Mouse (Mus musculus) liver, embryonic 12.5 days (tissue): Measurements from ENCODE around the gene Mpp6. TPM values are rescaled to one million over a fixed set of nuclear protein-coding genes. Genes with fewer than 3 reads are reported as not detected.

ENCODE experiments used
- ATAC-seq: fragments of 200-750 bp; cut with Nextera tagmentation; 2 replicates; pipeline ENCODE4 v1.8.0; 2017; ENCODE audit warnings: moderate number of reproducible peaks, mild to moderate bottlenecking, moderate library complexity
- H3K27ac ChIP-seq: fragments of 300-500 bp; sonication (generic); 2 replicates; pipeline ENCODE4 v1.5.1; 2016; ENCODE audit warnings: mild to moderate bottlenecking
- H3K27me3 ChIP-seq: fragments of 300-500 bp; sonication (generic); replicated peaks from 2 replicates; pipeline ENCODE4 v1.6.1; 2016; ENCODE audit warnings: mild to moderate bottlenecking, moderate library complexity
- H3K36me3 ChIP-seq: fragments of 300-500 bp; sonication (generic); 2 replicates; pipeline ENCODE4 v1.6.1; 2016; ENCODE audit warnings: mild to moderate bottlenecking, moderate library complexity
- H3K4me1 ChIP-seq: fragments of 300-500 bp; sonication (generic); 2 replicates; pipeline ENCODE4 v1.6.1; 2016
- H3K4me2 ChIP-seq: fragments of 300-500 bp; sonication (generic); 2 replicates; pipeline ENCODE4 v1.6.1; 2016; ENCODE audit warnings: mild to moderate bottlenecking, moderate library complexity
- H3K4me3 ChIP-seq: fragments of 300-500 bp; sonication (generic); 2 replicates; pipeline ENCODE4 v1.5.1; 2016; ENCODE audit warnings: mild to moderate bottlenecking, moderate library complexity
- H3K9ac ChIP-seq: fragments of 300-500 bp; sonication (generic); 2 replicates; pipeline ENCODE4 v1.6.1; 2016; ENCODE audit warnings: mild to moderate bottlenecking, moderate library complexity
- H3K9me3 ChIP-seq: fragments of 300-500 bp; sonication (generic); replicated peaks from 2 replicates; pipeline ENCODE4 v1.6.1; 2016; ENCODE audit warnings: mild to moderate bottlenecking, moderate library complexity
- WGBS: fragments of 180-500 bp; shearing (Covaris S2); methylation state at CpG from one replicate; pipeline ENCODE4 v1.1.7; 2016; ENCODE audit not compliant: insufficient replicate concordance; 5-methylcytosine and 5-hydroxymethylcytosine counted together
- polyA plus RNA-seq: library from polyadenylated mRNA; unstranded; fragments of >200 nt; fragmentation: Nextera tagmentation; extraction: Ambion mirVana; gene quantifications from 2 replicates; pipeline ENCODE4 v1.2.1, GENCODE M21; 2016

Gene Mpp6
- polyA plus RNA-seq, 1 experiment from 2014 or later, result 53.0 TPM

DNA sequence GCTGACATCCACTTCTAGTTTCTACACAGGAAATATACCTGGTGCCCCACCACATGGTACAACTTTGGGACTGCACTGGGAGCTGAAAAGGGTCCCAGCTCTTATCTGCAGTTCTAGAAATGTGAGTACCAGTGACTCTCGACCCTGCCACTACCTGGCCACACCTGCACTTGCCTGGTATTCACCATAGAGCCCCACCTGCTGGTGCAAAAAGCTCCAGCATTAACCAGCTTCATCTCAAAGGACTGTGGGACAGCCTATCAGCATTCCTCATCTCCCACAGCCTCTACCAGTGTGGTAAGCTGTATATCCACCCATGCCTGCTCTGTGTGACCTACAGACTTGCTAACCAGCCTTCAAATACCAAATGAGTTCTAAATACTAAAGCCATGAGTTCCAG, 122.9 kb downstream of the Mpp6 start:
- Histone ChIP-seq H3K27me3 (no peaks in the 10 kb centered on the region), H3K36me3 (no peaks in the 10 kb centered on the region), H3K4me1 (peaks cover 3% of the 10 kb centered on the region; the same call in 1 of the 2 replicates), H3K4me2 (no peak overlapping the region), H3K27ac (no peak overlapping the region), H3K9me3 (no peaks in the 10 kb centered on the region), H3K9ac (no peak overlapping the region), H3K4me3 (no peak overlapping the region)
- no peak for ATAC-seq
- 30% methylated on average over 1 of the region's 1 CpGs for WGBS

GRCm38 (mm10) chr6:50237963-50238362, 127.9 kb downstream of the Mpp6 start:
- Histone ChIP-seq H3K9me3 (no peaks in the 10 kb centered on the region), H3K36me3 (no peaks in the 10 kb centered on the region), H3K4me3 (no peak overlapping the region), H3K4me1 (peaks cover 19% of the 10 kb centered on the region), H3K27ac (no peak overlapping the region), H3K9ac (no peak overlapping the region), H3K4me2 (no peak overlapping the region), H3K27me3 (no peaks in the 10 kb centered on the region)
- ATAC-seq, result no peak
- 29% methylated on average over 2 of the region's 2 CpGs for WGBS

DNA sequence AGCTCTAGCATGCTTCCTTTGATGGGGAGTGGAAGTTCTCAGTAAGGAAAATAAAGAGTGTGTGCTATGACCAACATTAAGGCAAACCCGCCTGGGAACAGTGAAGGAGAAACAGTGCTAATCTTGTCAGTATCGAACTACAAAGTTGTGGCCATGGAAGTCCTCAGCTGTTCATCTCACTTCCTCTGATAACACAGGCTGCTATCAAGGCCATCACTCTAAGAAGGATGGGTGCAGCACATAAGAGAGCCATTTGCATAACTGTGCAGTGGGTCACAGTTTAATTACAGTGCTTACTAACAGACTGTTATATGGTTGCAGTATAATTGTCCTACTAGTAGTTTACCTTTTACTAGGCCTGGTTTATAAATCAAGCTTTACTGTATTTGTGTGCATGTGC, 129.9 kb downstream of the Mpp6 start:
- Histone ChIP-seq H3K4me1 (peaks cover 19% of the 10 kb centered on the region), H3K9ac (no peak overlapping the region), H3K9me3 (no peaks in the 10 kb centered on the region), H3K27ac (no peak overlapping the region), H3K27me3 (no peaks in the 10 kb centered on the region), H3K4me2 (no peak overlapping the region), H3K36me3 (no peaks in the 10 kb centered on the region), H3K4me3 (no peak overlapping the region)
- 59% methylated on average over 2 of the region's 2 CpGs for WGBS
- ATAC-seq, result no peak

- Histone ChIP-seq H3K4me1 (peaks cover 19% of the 10 kb centered on the region), H3K27ac (no peak overlapping the region), H3K9ac (no peak overlapping the region), H3K4me3 (no peak overlapping the region), H3K27me3 (no peaks in the 10 kb centered on the region), H3K4me2 (no peak overlapping the region), H3K36me3 (no peaks in the 10 kb centered on the region), H3K9me3 (no peaks in the 10 kb centered on the region)
- ATAC-seq, result no peak
- 35% methylated on average over 5 of the region's 5 CpGs for WGBS
Observed at GRCm38 (mm10) chr6:50240437-50240836, 130.4 kb downstream of the Mpp6 start.

- no peak for ATAC-seq
- WGBS, result 66% methylated on average over 4 of the region's 4 CpGs
- peaks cover 19% of the 10 kb centered on the region for H3K4me1 ChIP-seq
- no peaks in the 10 kb centered on the region for H3K27me3 ChIP-seq
- no peak overlapping the region for H3K27ac ChIP-seq
- no peak overlapping the region for H3K4me3 ChIP-seq
- no peak overlapping the region for H3K4me2 ChIP-seq
- H3K9ac ChIP-seq, result no peak overlapping the region
- H3K9me3 ChIP-seq, result no peaks in the 10 kb centered on the region
- no peaks in the 10 kb centered on the region for H3K36me3 ChIP-seq
Observed at GRCm38 (mm10) chr6:50244126-50244525, 134.1 kb downstream of the Mpp6 start.

DNA sequence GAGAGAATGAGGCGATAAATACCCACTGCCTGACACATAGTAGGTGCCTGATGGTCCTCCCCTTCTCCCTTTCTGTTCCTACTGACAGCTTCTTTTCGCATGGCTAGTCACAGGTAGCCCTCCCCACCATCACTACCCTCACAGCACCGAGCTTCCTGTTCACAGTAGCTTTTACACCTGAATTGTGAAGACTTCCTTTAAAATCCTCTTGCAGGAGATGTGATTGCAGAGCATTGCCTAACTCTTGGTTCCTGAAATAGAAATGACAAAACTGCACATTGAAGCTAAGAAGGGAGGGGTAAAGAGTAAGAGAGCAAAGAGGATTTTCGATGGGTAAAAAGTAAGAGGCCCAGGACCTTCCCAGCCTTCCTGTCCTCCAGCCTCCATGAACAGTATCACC, 134.9 kb downstream of the Mpp6 start:
- H3K36me3 ChIP-seq, result no peaks in the 10 kb centered on the region
- H3K4me3 ChIP-seq, result no peak overlapping the region
- H3K4me1 ChIP-seq, result peaks cover 15% of the 10 kb centered on the region
- no peaks in the 10 kb centered on the region for H3K27me3 ChIP-seq
- ATAC-seq, result no peak
- no peak overlapping the region for H3K9ac ChIP-seq
- H3K9me3 ChIP-seq, result no peaks in the 10 kb centered on the region
- 44% methylated on average over 4 of the region's 4 CpGs for WGBS
- H3K4me2 ChIP-seq, result no peak overlapping the region
- H3K27ac ChIP-seq, result no peak overlapping the region

GRCm38 (mm10) chr6:50247356-50247755, 137.3 kb downstream of the Mpp6 start:
- Histone ChIP-seq H3K27me3 (no peaks in the 10 kb centered on the region), H3K4me3 (no peak overlapping the region), H3K36me3 (no peaks in the 10 kb centered on the region), H3K9me3 (no peaks in the 10 kb centered on the region), H3K4me1 (no peaks in the 10 kb centered on the region), H3K9ac (no peak overlapping the region), H3K4me2 (no peak overlapping the region), H3K27ac (no peak overlapping the region)
- ATAC-seq, result no peak
- 27% methylated on average over 2 of the region's 2 CpGs for WGBS

- Histone ChIP-seq H3K4me2 (no peak overlapping the region), H3K36me3 (no peaks in the 10 kb centered on the region), H3K9me3 (no peaks in the 10 kb centered on the region), H3K27me3 (no peaks in the 10 kb centered on the region), H3K4me1 (no peaks in the 10 kb centered on the region), H3K4me3 (no peak overlapping the region), H3K27ac (no peak overlapping the region), H3K9ac (no peak overlapping the region)
- WGBS, result 43% methylated on average over 4 of the region's 4 CpGs
- ATAC-seq, result no peak
Observed at GRCm38 (mm10) chr6:50247791-50248190, 137.8 kb downstream of the Mpp6 start.

Other genes with a start within 250 kb of the Mpp6 start
- 18.2 and 18.7 TPM in 2 replicates for gene Gsdme, start 153.6 kb downstream of the Mpp6 start, polyA plus RNA-seq